Mouse (Mus musculus): ENCODE data around the gene Gm21719.
"Not testable (repeated sequence)": the region's sequence is repeated elsewhere in the genome, so short reads cannot be mapped to it uniquely, and the experiment has no call there.

Gene Gm21719

GRCm38 (mm10) chrY:6682772-6683171, at the start of gene Gm21719:
Gene Gm21719, minus strand, starts transcription at chrY:6682872.
- DNase-seq (ENCODE audit: low spot score in 2 of 2): not testable (repeated sequence)
